Mouse (Mus musculus) embryonic facial prominence, embryonic 11.5 days (tissue): ENCODE results near the gene Fam193a. TPM values are rescaled to one million over a fixed set of nuclear protein-coding genes. Genes with fewer than 3 reads are reported as not detected.

Experiments
- ATAC-seq: fragments of 200-750 bp; cut with Nextera tagmentation; replicated peaks from 2 replicates; pipeline ENCODE4 v1.8.0; 2017; ENCODE audit warnings: low read depth; ENCODE audit not compliant: insufficient number of reproducible peaks, low FRiP score, low TSS enrichment
- DNase-seq: peaks from one replicate; pipeline ENCODE4 v3.0.0-alpha.2; 2015; ENCODE audit warnings: low spot score
- H3K27ac ChIP-seq: fragments of 300-500 bp; sonication (generic); replicated peaks from 2 replicates; pipeline ENCODE4 v1.5.1; 2014; ENCODE audit warnings: mild to moderate bottlenecking, low read depth, low read length, control low read depth
- H3K27me3 ChIP-seq: fragments of 300-500 bp; sonication (generic); 2 replicates; pipeline ENCODE4 v1.6.1; 2014; ENCODE audit warnings: mild to moderate bottlenecking, low read length, moderate library complexity, mixed read lengths; ENCODE audit not compliant: control insufficient read depth, insufficient read depth
- H3K36me3 ChIP-seq: fragments of 300-500 bp; sonication (generic); replicated peaks from 2 replicates; pipeline ENCODE4 v1.6.1; 2014; ENCODE audit warnings: low read depth, mild to moderate bottlenecking, low read length, moderate library complexity, mixed read lengths; ENCODE audit not compliant: control insufficient read depth, insufficient read depth
- H3K4me1 ChIP-seq: fragments of 300-500 bp; sonication (generic); 2 replicates; pipeline ENCODE4 v1.6.1; 2014; ENCODE audit warnings: low read length, mixed read lengths; ENCODE audit not compliant: control insufficient read depth, insufficient read depth
- H3K4me2 ChIP-seq: fragments of 300-500 bp; sonication (generic); 2 replicates; pipeline ENCODE4 v1.6.1; 2014; ENCODE audit warnings: low read depth, mild to moderate bottlenecking, control low read depth, low read length, moderate library complexity
- H3K4me3 ChIP-seq: fragments of 300-500 bp; sonication (generic); 2 replicates; pipeline ENCODE4 v1.5.1; 2014; ENCODE audit warnings: low read depth, low read length, control low read depth
- H3K9ac ChIP-seq: fragments of 300-500 bp; sonication (generic); replicated peaks from 2 replicates; pipeline ENCODE4 v1.6.1; 2014; ENCODE audit warnings: mild to moderate bottlenecking, control low read depth, low read length
- H3K9me3 ChIP-seq: fragments of 300-500 bp; sonication (generic); replicated peaks from 2 replicates; pipeline ENCODE4 v1.6.1; 2016; ENCODE audit warnings: mild to moderate bottlenecking, low read length, inconsistent platforms, mixed read lengths; ENCODE audit not compliant: control insufficient read depth
- whole genome bisulfite sequencing: fragments of 180-500 bp; shearing (Covaris S2); extraction: QIAGEN DNeasy Blood & Tissue Kit; methylation state at CpG from one replicate; pipeline ENCODE4 v1.1.7; 2014; 5-methylcytosine and 5-hydroxymethylcytosine counted together
- polyA plus RNA-seq: library from polyadenylated mRNA; unstranded; fragments of >200 nt; fragmentation: Nextera tagmentation; extraction: Ambion mirVana; gene quantifications from 2 replicates; pipeline ENCODE4 v1.2.1, GENCODE M21; 2014

Fam193a gene
- polyA plus RNA-seq, 1 experiment from 2014 or later, result 13.1 TPM

DNA sequence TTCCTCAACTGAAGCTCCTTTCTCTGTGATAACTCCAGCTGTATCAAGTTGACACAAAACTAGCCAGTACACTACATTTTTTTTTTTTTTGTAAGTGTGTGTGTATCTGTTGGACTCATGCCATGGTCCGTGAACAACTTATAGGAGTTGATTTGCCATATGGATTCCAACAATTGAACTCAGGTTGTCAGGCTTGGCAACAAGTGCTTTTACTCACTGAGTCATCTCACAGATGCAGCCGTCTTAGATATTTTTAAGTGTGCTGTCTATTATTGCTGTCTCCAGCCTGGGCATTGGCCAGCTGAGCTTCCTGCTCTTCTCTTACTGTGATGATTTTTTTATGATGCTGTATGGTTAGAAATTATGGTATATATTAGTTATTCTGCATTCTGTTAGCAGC, 44.2 kb downstream of the Fam193a start:
- Histone ChIP-seq H3K4me2 (no peak overlapping the region), H3K9me3 (no peaks in the 10 kb centered on the region), H3K4me3 (no peak overlapping the region), H3K36me3 (no peaks in the 10 kb centered on the region; the same call in 1 of the 2 replicates), H3K27me3 (no peaks in the 10 kb centered on the region), H3K4me1 (no peaks in the 10 kb centered on the region), H3K9ac (no peak overlapping the region), H3K27ac (no peak overlapping the region)
- no peak for ATAC-seq
- 90% methylated on average over 2 of the region's 2 CpGs for WGBS
- DNase-seq, result no peak

DNA sequence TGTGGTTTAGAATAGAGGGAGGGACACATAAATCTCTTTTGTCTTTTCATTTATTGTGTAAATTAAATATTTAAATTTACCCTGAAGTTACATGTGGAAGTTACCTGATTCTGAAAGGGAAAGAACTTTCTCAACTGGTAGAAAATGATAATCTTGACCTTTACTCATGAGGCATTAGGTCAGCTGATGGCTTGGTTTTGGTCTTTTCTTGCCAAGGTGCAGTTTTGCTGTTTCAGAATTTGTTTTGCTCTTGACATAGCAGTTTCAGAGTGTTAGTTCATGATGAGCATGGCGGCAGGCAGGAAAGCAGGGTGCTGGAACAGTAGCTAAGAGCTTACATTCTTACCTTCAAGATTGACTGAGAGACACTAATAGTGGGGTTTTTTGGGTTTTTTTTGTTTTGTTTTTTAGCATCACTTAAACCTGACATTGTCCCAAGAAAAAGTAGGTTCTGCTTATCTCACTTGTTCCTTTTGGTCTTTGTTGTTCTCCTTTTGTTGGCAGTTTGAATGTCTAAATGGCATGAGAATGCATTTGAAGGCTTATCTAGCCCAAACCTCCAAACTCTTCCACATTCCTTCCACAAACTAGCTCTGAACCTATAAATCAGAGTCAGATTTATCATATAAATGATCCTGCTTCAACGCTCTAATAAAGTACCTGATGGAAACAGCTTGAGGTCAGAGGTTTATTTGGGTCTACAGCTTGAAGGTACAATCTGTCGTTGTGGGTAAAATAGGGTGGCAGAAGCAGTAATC, 47.7 kb downstream of the Fam193a start:
- Histone ChIP-seq H3K4me3 (no peak overlapping the region), H3K9me3 (no peaks in the 10 kb centered on the region), H3K9ac (no peak overlapping the region), H3K4me1 (no peaks in the 10 kb centered on the region), H3K36me3 (peaks cover 3% of the 10 kb centered on the region), H3K27ac (no peak overlapping the region), H3K27me3 (no peaks in the 10 kb centered on the region), H3K4me2 (no peak overlapping the region)
- ATAC-seq, result no peak
- DNase-seq, result no peak
- 91% methylated on average over 3 of the region's 3 CpGs for WGBS

DNA sequence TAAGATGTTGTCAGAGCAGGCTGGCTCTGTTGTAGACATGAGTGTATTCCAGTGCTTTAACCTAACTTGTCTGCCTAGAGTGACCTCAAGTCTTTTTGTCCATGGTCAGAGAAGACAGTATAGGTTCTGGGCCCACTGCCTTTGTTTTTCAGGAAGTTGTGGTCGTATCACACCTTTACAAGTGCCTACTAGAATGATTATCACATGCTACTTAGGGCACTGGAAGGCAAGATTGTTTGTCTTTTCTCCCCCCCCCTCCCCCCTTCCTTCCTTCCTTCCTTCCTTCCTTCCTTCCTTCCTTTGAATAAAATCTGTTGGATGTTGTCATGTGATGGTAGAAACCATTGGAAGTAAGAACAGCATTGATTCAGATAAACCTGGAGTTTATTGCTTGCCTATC, 49.5 kb downstream of the Fam193a start:
- H3K4me1 ChIP-seq, result no peaks in the 10 kb centered on the region
- ATAC-seq (no peak), DNase-seq (no peak)
- no peak overlapping the region for H3K4me2 ChIP-seq
- no peaks in the 10 kb centered on the region for H3K9me3 ChIP-seq
- no peak overlapping the region for H3K9ac ChIP-seq
- 81% methylated on average over 1 of the region's 1 CpGs for WGBS
- H3K27me3 ChIP-seq, result no peaks in the 10 kb centered on the region
- no peak overlapping the region for H3K4me3 ChIP-seq
- no peak overlapping the region for H3K27ac ChIP-seq
- H3K36me3 ChIP-seq, result peaks cover 3% of the 10 kb centered on the region

DNA sequence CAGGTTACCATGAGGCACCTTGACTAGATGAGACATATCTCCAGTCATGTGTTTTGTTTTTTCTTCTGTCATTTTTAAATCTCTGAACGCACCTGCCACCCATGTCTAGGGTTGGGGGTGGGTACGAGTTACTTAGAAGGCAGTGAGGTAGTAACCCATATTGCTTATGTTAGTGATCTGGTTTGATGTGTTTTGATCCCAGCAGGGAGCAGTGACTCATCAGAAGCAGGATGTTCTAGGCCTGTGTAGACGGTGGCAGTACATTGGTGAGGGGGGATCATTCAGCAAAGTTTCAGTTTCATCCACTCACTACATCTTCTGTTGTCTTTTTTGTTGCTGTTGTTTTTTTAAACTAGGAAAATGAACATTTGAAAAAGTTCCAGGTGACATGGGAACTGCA, 61.0 kb downstream of the Fam193a start:
- WGBS, result 90% methylated on average over 3 of the region's 3 CpGs
- H3K27me3 ChIP-seq, result no peaks in the 10 kb centered on the region
- H3K4me2 ChIP-seq, result no peak overlapping the region
- peaks cover 17% of the 10 kb centered on the region for H3K36me3 ChIP-seq
- H3K9ac ChIP-seq, result no peak overlapping the region
- no peak for DNase-seq
- ATAC-seq, result no peak
- no peaks in the 10 kb centered on the region for H3K9me3 ChIP-seq
- no peaks in the 10 kb centered on the region for H3K4me1 ChIP-seq
- no peak overlapping the region for H3K4me3 ChIP-seq
- no peak overlapping the region for H3K27ac ChIP-seq

DNA sequence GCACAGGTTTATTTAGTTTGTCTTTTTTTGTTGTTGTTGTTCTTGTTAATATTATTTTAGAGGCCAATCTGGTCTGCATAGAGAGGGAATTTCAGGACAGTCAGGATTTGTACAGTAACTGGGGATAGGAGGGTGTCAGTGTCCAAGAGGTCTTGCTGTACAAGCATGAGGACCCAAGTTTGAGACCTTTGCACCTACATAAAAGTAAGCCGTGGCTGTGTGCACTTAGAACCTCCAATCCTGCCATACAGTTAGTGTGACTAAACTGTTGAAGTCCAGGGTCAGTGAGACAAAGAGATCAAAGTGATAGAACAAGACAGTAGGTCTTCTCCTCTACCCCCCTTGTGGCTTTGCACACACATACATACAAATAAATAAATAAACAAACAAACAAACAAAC, 64.1 kb downstream of the Fam193a start:
- Histone ChIP-seq H3K9me3 (no peaks in the 10 kb centered on the region), H3K27ac (no peak overlapping the region), H3K4me2 (no peak overlapping the region), H3K9ac (no peak overlapping the region), H3K36me3 (peaks cover 7% of the 10 kb centered on the region), H3K4me3 (no peak overlapping the region), H3K4me1 (no peaks in the 10 kb centered on the region), H3K27me3 (no peaks in the 10 kb centered on the region)
- WGBS, result 86% methylated on average over 1 of the region's 1 CpGs
- no peak for ATAC-seq
- no peak for DNase-seq

DNA sequence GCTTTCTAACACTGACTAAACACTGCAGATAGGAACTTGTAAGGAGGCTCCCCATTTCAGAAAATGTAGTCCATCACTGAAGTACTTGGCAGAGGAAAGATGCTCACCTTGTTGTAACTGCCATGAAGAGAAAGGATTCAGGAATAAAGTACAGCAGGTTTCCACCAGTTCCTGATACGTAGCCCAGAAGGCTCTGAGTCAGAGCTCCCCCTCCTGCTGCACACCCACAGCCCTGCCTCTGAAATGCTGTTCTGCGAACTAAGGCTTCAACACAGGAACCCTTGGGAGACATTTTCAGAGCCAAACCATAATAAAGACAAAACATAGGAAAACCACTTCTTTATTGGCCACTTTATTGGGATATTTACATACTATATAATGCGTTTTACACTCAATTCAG, 64.5 kb downstream of the Fam193a start:
- Histone ChIP-seq H3K4me3 (no peak overlapping the region), H3K27ac (no peak overlapping the region), H3K9me3 (no peaks in the 10 kb centered on the region), H3K4me2 (no peak overlapping the region), H3K27me3 (no peaks in the 10 kb centered on the region), H3K9ac (no peak overlapping the region), H3K36me3 (peaks cover 4% of the 10 kb centered on the region), H3K4me1 (no peaks in the 10 kb centered on the region)
- ATAC-seq, result no peak
- WGBS, result 94% methylated on average over 3 of the region's 3 CpGs
- DNase-seq, result no peak

DNA sequence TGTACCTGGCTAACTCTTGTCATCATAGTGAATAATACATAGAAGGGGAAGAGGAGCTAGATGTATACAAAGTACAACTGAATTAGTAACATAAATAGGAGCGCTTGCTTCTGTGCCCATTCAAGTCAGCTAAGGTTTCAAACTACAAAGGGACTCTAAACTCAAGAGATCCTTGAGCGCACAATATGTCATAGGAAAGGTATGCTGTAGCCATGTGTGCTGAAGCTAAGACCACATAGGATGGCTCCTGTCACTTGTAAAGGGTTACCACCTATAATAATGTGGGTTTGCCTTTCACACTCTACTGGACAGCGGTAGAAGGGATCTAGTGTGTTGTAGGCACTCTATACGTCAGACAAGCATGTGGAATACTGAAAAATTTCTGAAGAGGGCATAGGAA, 68.3 kb downstream of the Fam193a start:
- 91% methylated on average over 4 of the region's 4 CpGs for WGBS
- Histone ChIP-seq H3K27ac (no peak overlapping the region), H3K4me1 (no peaks in the 10 kb centered on the region), H3K27me3 (no peaks in the 10 kb centered on the region), H3K36me3 (peaks cover 8% of the 10 kb centered on the region), H3K4me3 (no peak overlapping the region), H3K4me2 (no peak overlapping the region), H3K9me3 (no peaks in the 10 kb centered on the region), H3K9ac (no peak overlapping the region)
- ATAC-seq, result no peak
- DNase-seq, result no peak

DNA sequence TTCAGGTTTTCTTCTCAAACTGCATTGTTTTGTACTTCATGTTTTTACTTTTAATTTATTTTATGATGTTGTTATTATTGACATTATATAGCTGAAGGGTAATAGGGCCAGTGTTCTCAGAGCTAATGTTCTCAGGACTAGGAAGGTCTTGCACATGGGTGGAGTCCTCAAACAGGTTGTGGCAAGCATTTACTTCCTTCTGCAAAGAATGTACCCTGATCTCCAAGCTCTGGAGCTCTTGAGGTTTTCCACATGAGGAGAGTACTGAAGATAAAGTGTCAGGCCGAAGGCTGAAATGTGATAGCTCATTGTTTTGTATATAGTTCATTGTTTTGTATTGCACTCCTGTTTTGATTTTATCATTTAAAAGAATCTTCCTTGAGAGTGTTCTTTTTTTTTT, 68.9 kb downstream of the Fam193a start:
- Histone ChIP-seq H3K4me2 (no peak overlapping the region), H3K27me3 (no peaks in the 10 kb centered on the region), H3K9me3 (no peaks in the 10 kb centered on the region), H3K27ac (no peak overlapping the region), H3K4me1 (no peaks in the 10 kb centered on the region), H3K4me3 (no peak overlapping the region), H3K9ac (no peak overlapping the region), H3K36me3 (peaks cover 7% of the 10 kb centered on the region)
- 85% methylated on average over 1 of the region's 1 CpGs for WGBS
- DNase-seq (no peak), ATAC-seq (no peak)
